Mouse (Mus musculus): ENCODE measurements around the gene Gm8369.
A peak's percentile ranks its signal among the peaks of the same experiment; 100 is the strongest.
"Not testable (repeated sequence)": the region's sequence is repeated elsewhere in the genome, so short reads cannot be mapped to it uniquely, and the experiment has no call there.

The Gm8369 gene

DNA sequence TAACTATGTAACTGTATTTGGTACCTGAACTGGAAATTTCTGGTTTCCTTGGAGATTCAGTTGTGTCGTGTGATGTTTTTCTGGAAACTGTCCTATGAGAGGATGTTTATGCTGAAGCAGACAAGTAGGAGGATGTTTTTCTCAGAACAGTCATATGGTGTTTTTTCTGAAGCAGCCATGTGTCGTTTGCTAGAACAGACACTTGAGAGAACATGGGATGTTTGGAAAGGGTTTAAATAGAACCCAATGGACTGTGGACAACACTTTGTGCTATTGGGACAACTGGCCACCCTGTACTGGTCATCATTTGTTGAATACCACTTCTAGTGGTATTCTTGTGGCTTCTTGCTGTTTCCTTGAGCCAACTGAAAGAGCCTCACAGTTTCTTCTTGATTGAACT, at the start of gene Gm8369:
TSS of gene Gm8369 (plus strand) at position 193 of the 400 bp plus-strand sequence.
- DNase-seq = peak; percentile 46

DNA sequence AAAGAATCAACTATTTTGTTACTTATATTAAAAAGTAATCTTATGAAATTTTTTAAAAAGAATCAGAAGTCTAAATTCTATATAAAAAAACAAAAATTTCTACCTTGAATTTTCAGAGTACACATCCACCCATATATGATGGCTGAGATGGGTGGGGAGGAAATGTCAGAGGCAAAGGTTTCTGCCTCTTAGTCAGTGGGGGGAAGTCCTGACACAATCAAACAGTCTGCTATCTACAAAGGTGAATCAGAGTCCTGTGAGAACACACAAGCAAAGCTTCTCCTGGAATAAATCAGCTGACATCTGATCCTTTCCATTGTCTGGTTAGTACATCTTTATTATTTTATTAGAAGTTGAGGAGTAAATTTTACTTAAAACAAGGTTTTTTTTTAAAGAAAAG, 42.4 kb upstream of the Gm8369 start, which contains the start of gene Ms4a4b:
TSS of gene Ms4a4b (plus strand) at position 216 of the 400 bp plus-strand sequence.
- no peak for DNase-seq

DNA sequence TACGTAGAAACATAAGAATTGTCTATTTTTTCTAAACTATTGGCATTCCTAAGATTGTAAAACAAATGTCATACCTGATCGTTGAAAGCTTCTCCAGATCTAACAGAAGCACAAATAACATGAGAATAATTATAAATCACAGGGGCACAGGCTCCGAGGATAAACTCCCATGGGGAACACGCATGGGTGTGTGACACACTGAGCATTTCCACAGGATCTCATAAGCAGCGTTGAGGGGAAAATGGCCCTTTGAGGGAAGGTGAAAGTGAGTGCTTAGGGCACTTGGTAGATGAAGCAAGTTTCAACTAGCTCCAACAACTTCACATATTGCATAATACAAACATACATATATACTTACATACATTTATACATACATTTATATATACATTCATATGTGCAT, 41.8 kb upstream of the Gm8369 start:
- DNase-seq = no peak

DNA sequence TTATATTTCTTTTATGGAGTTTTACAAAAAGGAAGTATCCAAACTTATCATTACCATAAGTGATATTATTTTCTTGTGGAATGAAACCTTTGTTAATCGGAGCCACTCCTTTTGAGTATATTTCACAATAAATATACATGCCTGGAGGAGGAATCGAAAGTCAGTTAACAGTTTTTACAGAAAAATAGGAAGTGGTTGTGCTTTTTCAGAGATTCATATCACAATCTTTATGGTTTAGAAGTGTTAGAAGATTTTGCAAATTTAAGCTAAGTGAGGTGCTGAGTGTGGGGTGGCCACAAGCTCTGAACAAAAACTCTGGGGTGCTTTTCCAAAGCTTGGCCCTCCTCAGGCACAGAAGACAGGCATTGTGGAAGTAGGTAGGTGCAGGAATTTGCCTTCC, 38.5 kb upstream of the Gm8369 start:
- DNase-seq = no peak

DNA sequence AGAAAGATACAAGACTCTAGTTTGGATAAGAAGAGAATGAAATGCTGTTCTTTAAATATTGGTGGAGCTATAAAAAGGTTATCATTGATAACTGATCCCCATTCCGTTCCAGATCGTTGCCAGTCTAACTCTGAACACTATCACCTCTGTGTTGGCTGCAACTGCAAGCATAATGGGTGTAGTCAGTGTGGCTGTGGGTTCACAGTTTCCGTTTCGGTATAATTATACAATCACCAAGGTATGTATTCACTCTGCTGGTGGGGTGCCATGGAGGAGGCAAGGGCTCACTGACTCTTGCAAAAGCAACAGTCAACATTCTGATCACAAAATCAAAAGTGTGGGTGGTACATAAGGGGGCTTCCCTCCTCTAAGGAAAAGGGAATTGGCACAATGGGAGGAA, 26.7 kb upstream of the Gm8369 start:
- not testable (repeated sequence) for DNase-seq

DNA sequence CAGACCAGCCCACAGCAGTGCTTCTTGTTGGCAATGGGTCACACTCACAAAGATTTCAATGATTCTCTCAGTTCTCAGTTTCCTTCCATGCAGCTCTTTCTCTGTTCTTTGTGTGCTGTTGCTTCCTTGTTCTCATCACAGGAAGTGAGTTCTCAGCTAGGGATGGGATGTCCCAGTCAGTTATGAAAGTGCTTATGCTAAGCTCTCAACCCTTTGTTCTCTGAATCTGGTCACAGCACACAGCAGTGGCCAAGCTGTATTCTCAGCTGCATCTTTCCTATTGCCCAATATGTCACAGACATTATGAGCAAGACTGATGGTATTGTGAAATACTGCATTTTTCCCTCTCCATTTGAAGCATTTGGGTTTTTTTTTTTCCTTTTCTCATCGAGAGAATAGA, 20.9 kb upstream of the Gm8369 start:
- DNase-seq = not testable (repeated sequence)

DNA sequence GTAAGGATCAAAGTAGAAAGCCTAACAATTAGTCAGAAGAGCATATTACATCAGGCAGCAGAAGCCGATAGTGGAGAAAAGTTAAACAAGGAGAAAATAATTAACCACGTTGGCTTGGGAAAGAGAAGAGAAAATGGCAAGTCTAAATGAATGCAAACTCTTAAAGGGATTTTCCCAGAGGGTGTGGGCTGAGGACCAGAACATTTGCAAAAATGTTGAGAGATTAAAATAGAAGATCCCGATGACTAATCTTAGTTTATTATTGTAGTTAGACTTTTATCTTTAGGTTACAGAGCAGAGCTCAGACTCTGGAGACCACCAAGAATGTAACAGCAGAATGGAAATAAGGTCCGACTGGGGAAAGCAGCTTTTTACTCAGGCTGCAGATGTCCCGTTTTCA, 19.3 kb upstream of the Gm8369 start:
- DNase-seq = peak; percentile 4

DNA sequence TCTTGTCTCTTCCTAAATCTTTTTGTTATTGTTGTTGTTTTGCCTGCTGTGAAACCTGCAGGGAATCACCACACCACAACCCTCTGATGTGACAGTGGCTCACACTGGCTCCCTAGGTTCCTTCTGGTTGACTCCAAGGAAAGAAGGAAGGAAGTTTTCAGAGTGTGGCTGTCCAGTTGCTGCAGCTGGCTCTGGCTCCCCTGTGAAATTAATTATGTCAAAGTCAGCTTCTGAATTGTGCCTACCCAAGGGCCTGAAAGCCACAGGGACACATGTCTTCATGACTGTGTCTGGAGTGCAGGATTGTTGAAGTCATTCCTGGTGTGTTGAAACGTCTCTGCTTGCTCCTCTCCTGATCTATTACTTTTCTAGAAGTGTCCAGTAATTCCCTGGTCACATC, 17.4 kb upstream of the Gm8369 start:
- not testable (repeated sequence) for DNase-seq

DNA sequence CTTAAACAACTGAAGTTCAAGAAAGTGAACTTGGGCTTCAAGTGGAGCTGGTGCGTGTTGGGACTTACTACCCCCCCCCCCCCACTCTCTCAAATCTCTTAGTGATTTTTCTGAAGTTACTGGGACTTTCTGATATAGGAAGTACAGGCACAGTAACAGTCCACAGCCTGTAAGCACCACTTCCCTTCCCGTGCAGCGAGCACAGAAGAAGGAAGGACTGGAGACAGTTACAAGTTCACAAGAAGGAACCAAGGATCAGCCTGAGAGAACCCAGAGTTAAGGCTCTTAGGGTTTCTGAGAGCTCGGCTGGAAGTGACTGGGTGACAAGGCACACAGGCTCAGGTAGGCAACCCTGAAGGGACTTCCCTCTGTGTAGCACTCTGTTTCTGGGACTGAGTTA, 16.5 kb upstream of the Gm8369 start, which contains the start of gene Ms4a6c:
TSS of gene Ms4a6c (plus strand) at position 152 of the 400 bp plus-strand sequence.
- DNase-seq = not testable (repeated sequence)

DNA sequence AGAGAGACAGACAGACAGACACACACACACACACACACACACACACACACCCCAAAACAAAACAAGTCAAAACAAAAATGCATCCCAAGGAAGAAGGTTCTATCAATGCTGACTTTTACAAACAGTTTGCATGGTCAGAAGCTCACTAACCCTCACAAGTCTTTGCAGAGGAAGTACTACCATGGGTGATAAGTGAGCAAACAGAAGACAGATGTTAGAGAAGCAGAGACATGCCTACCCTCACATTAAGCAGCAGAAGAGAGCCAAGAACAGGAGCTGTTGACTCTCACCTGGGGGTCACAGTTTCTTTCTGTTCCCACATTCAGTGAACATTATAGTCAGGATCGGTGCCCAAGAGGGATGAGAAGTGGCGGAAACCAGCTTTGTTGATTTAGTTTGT, 6.0 kb upstream of the Gm8369 start:
- no peak for DNase-seq

DNA sequence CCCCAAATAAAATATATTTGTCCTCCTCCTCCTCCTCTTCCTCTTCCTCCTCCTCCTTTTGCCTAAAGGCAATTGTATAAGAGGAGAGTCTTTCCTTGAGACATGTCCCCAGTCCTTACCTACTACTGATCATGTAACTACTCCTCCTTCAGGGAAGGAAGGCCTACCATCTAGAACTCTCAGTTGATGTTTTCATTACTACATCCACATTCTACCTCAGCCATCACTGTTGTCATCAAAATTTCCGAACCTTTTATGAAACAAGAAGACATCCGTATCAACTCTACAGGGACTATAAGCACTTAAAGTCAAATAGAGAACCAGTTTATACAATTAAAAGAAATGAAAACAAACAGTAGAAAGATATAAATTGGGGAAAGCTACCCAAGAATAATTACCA, 3.1 kb upstream of the Gm8369 start:
- no peak for DNase-seq

DNA sequence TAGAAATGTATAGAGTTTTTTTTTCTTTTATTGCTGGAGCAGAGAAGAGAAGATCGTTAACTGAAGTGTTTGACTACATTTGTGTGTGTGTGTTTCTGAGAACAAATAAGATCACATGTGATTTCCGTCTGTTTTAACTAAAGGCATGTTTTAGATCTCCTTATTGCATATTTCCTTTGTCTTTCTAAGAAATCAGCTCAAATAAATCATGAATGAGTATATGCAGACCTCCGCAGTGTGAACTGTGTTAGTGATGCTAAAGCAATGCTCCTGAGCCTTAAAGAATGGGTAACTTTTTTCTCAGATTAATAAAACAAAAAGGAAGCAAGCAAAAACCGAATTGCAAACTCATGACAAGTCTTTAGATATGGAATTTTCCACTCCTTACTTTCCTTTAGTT, 1.8 kb upstream of the Gm8369 start:
- no peak for DNase-seq

DNA sequence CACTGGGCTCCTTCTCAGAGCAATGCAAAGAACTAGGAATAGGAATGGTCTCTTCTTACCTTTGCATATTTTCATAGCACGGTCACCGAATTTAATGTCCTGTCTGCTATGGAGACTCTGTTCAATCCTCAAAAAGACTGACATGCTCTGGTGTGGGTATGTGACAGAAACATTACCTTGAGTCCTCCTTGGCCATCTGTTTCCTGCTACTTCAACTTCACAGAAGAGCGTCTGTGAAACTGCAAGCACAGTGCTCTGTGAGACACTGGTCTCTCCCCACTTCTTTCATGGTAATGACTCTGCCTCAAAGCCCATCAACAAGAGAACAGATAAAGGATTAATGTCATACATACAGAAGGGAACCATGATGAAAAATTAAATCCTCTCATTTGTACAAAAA, 1.4 kb upstream of the Gm8369 start:
- DNase-seq = peak; percentile 20

DNA sequence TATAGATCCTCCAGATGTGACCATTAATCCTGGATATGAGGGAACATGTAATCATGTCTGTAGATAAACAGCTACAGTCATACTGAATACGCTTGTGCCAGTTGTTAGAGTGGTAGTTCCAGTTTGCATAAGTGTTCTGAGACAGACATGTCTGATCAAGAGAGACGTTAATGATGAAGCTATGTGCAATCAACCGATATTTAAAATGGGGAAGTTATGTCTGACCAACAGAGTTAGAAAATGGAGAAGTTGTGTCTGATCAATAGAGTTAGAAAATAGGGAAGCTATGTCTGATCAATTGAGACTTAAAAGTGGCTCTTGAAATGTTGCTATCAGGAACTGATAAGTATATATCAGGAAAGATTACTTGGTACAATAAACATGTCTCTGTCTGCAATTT, 472 bp upstream of the Gm8369 start:
- DNase-seq = no peak

DNA sequence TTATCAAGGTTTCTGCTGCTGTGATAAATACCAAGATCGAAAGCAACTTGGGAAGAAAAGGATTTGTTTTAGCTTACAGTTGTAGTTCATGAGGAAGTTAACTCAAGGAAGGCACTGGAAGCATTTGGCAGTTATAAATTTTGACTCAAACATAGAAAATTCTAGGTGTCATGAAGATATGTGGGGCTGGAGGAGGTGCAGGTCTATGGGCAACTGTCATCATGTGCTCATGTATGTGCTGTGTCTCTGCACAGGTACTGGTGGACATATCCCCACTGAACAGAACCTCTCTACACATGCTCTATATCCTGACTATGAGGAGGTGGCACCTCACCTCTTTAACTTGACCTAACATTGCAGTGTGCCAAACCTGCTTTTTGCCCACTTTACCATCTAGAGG, 861 bp downstream of the Gm8369 start:
- DNase-seq = no peak

DNA sequence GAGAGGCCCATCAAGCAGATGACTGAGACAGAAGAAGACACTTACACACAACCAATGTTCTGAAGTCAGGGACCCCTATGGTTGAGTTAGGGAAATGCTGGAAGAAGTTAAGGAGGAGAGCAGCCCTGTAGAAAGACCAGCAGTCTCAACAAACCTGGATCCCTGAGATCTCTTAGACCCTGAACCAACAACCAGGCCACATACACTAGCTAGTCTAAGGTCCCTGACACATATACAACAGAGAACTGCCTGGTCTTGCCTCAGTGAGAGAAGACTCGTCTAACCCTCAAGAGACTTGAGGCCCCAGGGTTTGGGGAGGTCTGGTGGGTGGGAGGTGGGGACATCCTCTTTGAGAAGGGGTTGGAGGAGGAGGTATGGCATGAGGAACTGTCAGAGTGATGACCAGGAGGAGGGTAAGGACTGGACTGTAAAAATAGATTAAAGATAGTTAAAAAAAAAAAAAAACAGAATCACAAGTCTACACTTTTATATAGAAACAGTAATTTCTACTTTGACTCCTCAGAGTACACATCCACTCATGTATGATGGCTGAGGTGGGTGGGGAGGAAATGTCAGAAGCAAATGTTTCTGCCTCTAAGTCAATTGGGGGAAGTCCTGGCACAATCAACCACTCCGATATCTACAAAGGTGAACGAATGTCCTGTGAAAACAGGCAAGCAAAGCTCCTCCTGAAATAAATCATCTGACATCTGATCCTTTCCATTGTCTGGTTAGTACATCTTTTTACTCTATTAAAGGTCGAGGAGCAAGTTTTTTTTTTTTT, 5.9 kb downstream of the Gm8369 start:
- no peak for DNase-seq

DNA sequence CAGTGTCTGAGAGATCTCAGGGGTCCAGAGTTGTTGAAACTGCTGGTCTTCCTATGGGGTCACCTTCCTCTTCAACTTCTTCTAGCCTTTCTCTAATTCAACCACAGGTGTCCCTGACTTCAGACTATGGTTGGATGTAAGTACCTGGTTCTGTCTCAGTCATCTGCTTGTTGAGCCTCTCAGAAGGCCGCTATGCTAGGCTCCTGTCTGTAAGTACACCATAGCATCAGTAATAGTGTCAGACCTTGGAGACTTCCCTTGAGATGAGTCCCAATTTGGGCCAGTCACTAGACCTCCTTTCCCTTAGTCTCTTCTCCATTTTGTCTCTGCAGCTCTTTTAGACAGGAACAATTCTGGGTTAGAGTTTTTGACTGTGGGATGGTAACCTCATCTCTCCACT, 6.9 kb downstream of the Gm8369 start:
- no peak for DNase-seq

DNA sequence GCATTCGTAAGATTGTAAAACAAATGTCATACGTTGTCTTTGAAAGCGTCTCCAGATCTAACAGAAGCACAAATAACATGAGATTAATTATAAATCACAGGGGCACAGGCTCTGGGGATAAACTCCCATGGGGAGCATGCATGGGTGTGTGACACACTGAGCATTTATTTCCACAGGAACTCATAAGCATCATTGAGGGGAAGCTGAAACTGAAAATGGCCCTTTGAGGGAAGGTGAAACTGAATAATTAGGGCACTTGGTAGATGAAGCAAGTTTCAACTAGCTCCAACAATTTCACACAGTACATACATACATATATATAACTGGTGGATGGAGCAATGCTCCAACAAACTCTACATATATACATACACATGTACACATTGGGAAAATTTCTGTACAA, 8.8 kb downstream of the Gm8369 start:
- no peak for DNase-seq

DNA sequence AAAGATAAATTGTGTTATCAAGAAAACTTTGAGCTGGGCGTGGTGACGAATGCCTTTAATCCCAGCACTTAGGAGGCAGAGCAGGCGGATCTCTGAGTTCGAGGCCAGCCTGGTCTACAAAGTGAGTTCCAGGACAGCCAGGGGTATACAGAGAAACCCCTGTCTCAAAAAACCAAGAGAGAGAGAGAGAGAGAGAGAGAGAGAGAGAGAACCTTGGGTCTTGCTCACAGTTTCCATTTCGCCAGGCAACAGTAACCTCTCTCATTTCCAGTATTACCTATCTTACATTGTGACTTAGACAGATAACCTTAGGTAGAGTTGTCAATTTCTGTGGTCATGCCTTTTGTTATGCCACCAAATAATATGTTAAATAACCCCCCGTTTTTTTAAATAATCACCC, 10.6 kb downstream of the Gm8369 start:
- DNase-seq = no peak

DNA sequence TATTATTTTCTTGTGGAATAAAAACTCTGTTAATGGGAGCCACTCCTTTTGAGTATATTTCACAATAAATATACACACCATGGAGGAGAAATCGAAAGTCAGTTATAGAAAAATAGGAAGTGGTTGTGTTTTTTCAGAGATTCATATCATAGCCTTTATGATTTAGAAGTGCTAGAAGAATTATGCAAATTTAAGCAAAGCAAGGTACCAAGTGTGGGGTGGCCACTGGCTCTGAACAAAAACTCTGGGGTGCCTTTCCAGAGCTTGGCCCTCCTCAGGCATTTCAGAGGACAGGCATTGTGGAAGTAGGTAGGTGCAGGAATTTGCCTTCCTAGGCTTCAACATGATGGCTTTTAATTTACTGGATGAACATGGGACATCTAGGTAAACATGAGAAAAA, 11.6 kb downstream of the Gm8369 start:
- DNase-seq = not testable (repeated sequence)

DNA sequence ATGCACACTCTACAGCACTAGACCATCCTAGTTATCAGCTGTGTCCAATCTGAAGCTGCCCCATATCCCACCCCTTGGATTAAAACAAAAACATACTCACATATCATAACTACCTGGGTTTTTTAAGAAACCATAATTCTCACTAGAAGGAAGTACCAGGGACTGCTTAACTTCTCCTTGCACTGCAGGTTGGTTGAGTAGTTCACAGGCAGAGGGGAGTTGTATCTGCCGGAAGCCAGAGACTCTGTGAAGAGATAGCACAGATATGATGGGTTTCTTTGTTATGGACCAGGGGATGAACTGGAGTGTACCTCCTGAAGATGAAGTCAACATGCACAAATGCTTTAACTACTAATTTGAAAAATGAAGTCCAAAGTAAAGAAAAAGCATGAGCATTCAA, 15.1 kb downstream of the Gm8369 start:
- no peak for DNase-seq

DNA sequence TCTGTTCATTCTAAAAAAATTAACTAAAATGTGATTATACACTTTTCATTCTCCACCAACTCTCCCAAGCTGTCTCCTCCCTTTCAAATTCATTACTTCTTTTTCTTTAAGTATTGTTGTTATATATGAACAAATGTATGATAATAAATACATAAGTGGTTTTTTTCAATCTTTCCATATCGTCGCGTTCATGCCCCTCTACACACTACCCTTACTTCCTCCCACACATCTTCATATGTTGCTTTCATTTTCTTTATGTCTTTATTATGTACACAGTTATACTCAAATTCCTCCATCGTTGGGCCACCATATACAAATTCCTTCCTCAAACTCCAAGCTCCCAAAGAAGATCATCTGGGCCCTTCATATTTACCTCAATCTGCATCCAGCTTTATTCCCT, 15.6 kb downstream of the Gm8369 start:
- DNase-seq = no peak

DNA sequence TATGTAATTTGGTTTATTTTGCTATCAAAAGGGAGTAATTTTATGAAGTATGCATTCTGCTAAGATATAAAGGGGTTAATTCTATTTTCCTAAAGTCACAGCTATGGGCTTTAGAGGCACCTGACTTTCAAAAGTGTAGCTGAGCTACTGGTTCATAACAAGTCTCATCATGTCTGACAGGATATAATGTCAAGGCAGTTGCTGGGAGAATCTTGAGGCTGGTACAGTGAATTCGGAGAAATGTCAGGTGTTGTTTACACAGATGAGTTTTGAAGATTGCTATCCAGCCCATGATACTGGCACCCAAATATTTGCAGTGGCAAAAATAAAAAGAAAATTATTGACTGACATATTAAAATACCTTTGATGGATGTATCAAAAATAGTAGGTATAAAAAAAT, 19.1 kb downstream of the Gm8369 start:
- DNase-seq = no peak

DNA sequence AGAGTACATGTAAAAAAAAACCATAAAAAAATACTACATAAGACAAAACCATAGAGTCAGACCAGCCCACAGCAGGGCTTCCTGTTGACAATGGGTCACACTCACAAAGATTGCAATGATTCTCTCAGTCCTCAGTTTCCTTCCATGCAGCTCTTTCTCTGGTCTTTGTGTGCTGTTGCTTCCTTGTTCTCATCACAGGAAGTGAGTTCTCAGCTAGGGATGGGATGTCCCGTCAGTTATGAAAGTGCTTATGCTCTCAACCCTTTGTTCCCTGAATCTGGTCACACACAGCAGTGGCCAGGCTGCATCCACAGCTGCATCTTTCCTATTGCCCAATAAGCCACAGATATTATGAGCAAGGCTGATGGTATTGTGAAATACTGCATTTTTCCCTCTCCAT, 27.7 kb downstream of the Gm8369 start:
- DNase-seq = no peak

DNA sequence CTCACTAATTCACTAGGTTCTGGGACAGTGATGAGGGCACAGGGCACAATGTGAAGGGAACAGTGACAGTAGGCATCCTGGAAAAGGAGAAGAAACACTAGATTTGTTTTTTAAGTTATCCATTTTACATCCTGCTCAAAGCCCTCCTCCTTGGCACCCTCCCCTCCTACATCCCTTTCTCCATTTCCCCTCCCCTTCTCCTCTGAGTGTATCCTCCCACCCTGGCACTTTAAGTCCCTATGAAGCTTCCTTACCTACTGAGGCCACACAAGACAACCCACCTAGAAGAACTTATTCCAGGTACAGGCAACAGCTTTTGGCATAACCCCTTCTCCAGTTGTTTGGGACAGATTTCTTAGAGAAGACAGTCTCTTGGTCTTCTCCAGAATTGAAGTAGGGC, 30.5 kb downstream of the Gm8369 start, which contains the start of gene Ms4a6b:
TSS of gene Ms4a6b (plus strand) at position 267 of the 400 bp plus-strand sequence.
- no peak for DNase-seq
